Mouse (Mus musculus): ENCODE results near the gene Vangl2. TPM values are rescaled to one million over a fixed set of nuclear protein-coding genes. Genes with fewer than 3 reads are reported as not detected.

Gene Vangl2
- total and polyA plus RNA-seq, 3 experiments, result 0.39 to 3.0 TPM; not detected in 1

- H3K4me1 ChIP-seq (ENCODE audit: control insufficient read depth in 1 of 2, insufficient read depth in 2 of 2, low read length in 2 of 2), result no peaks in the 10 kb centered on the region; a peak in 1 of 4 replicates
- no peaks in the 10 kb centered on the region for H3K27me3 ChIP-seq (ENCODE audit: control insufficient read depth in 1 of 2, insufficient read depth in 2 of 2, low read length in 2 of 2)
- TF ChIP-seq HCFC1 (IDR thresholded peaks at IDR 0.05; ENCODE audit: low read depth, low read length), result no peak
- no peak overlapping the region for H3K27ac ChIP-seq (ENCODE audit: control insufficient read depth, low read depth, low read length)
- no peaks in the 10 kb centered on the region for H3K79me2 ChIP-seq (ENCODE audit: control insufficient read depth, insufficient read depth, low read length, poor library complexity)
- DNase-seq (ENCODE audit: low read depth, low spot score), result no peak
- H3K36me3 ChIP-seq (ENCODE audit: control insufficient read depth in 1 of 2, insufficient read depth in 2 of 2, low read length in 2 of 2), result no peaks in the 10 kb centered on the region
- no peak overlapping the region for H3K4me3 ChIP-seq (ENCODE audit: control insufficient read depth in 1 of 2, insufficient read depth in 1 of 2, low read depth in 2 of 2, low read length in 2 of 2)
- H3K9me3 ChIP-seq (replicated peaks; ENCODE audit: insufficient read depth, low read length), result no peaks in the 10 kb centered on the region
- H3K9ac ChIP-seq (ENCODE audit: control insufficient read depth, low read depth, low read length, poor library complexity, severe bottlenecking), result no peak overlapping the region
Observed at GRCm38 (mm10) chr1:171982170-171982569, 46.1 kb downstream of the Vangl2 start.

GRCm38 (mm10) chr1:171979969-171980730 lies 48.1 kb downstream of the Vangl2 start:
- no peaks in the 10 kb centered on the region for H3K36me3 ChIP-seq (ENCODE audit: control insufficient read depth in 1 of 2, insufficient read depth in 2 of 2, low read length in 2 of 2)
- no peaks in the 10 kb centered on the region; a peak in 1 of 4 replicates for H3K4me1 ChIP-seq (ENCODE audit: control insufficient read depth in 1 of 2, insufficient read depth in 2 of 2, low read length in 2 of 2)
- no peak for DNase-seq (ENCODE audit: low read depth, low spot score)
- no peak for TF ChIP-seq JUND (IDR thresholded peaks at IDR 0.05; ENCODE audit: low read depth, low read length)
- TF ChIP-seq RAD21 (IDR thresholded peaks at IDR 0.05; ENCODE audit: low read depth, low read length), result no peak
- TF ChIP-seq SIN3A (IDR thresholded peaks at IDR 0.05; ENCODE audit: low read length), result no peak
- no peak for TF ChIP-seq USF1 (IDR thresholded peaks at IDR 0.05; ENCODE audit: low read depth, low read length)
- no peak for TF ChIP-seq TAL1 (IDR thresholded peaks at IDR 0.05; ENCODE audit: low read length)
- no peak for TF ChIP-seq CTCF (IDR thresholded peaks at IDR 0.05 in 2 of 3, conservative IDR thresholded peaks at IDR 0.05 in 1 of 3; ENCODE audit: control insufficient read depth in 1 of 3, insufficient read depth in 1 of 3, low read depth in 2 of 3, low read length in 3 of 3, poor library complexity in 1 of 3, severe bottlenecking in 1 of 3)
- no peak for TF ChIP-seq NELFE (IDR thresholded peaks at IDR 0.05; ENCODE audit: low read depth, low read length)
- TF ChIP-seq NRF1 (IDR thresholded peaks at IDR 0.05; ENCODE audit: insufficient read depth, low read depth, low read length, poor library complexity, severe bottlenecking), result no peak
- no peak for TF ChIP-seq ELF1 (IDR thresholded peaks at IDR 0.05; ENCODE audit: low read depth, low read length)
- no peak for TF ChIP-seq MYC (IDR thresholded peaks at IDR 0.05; ENCODE audit: low read depth, low read length)
- H3K79me2 ChIP-seq (ENCODE audit: control insufficient read depth, insufficient read depth, low read length, poor library complexity), result no peaks in the 10 kb centered on the region
- H3K9me3 ChIP-seq (replicated peaks; ENCODE audit: insufficient read depth, low read length), result no peaks in the 10 kb centered on the region
- H3K9ac ChIP-seq (ENCODE audit: control insufficient read depth, low read depth, low read length, poor library complexity, severe bottlenecking), result no peak overlapping the region
- no peak overlapping the region for H3K4me3 ChIP-seq (ENCODE audit: control insufficient read depth in 1 of 2, insufficient read depth in 1 of 2, low read depth in 2 of 2, low read length in 2 of 2)
- H3K27me3 ChIP-seq (ENCODE audit: control insufficient read depth in 1 of 2, insufficient read depth in 2 of 2, low read length in 2 of 2), result no peaks in the 10 kb centered on the region
- no peak overlapping the region for H3K27ac ChIP-seq (ENCODE audit: control insufficient read depth, low read depth, low read length)

DNA sequence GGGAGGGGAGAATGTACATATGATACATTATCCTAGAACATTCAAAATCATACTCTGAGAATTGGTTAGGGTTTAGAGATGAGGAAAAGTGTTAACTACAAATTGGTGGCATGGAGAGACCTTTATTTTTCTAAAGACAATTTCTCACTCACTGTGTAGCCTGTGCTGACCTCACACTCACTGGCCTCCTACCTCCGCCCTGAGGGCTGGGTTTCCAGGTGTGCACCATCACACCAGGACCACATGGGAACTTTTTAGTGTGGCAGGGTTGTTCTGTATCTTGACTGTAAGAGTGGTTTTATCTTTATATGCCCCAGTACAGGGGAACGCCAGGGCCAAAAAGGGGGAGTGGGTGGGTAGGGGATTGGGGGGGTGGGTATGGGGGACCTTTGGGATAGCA lies 50.4 kb downstream of the Vangl2 start:
- no peaks in the 10 kb centered on the region for H3K79me2 ChIP-seq (ENCODE audit: control insufficient read depth, insufficient read depth, low read length, poor library complexity)
- DNase-seq (ENCODE audit: low read depth, low spot score), result no peak
- TF ChIP-seq POLR2AphosphoS2 (IDR thresholded peaks at IDR 0.05; ENCODE audit: low read length) (no peak), MAFK (IDR thresholded peaks at IDR 0.05; ENCODE audit: borderline replicate concordance, low read depth, low read length) (no peak), ELF1 (IDR thresholded peaks at IDR 0.05; ENCODE audit: low read depth, low read length) (no peak), MEF2A (IDR thresholded peaks at IDR 0.05; ENCODE audit: extremely low read depth, insufficient replicate concordance, low read depth, low read length, poor library complexity, severe bottlenecking) (no peak)
- H3K9me3 ChIP-seq (replicated peaks; ENCODE audit: insufficient read depth, low read length), result no peaks in the 10 kb centered on the region
- H3K27ac ChIP-seq (ENCODE audit: control insufficient read depth, low read depth, low read length), result no peak overlapping the region
- no peaks in the 10 kb centered on the region for H3K4me1 ChIP-seq (ENCODE audit: control insufficient read depth in 1 of 2, insufficient read depth in 2 of 2, low read length in 2 of 2)
- no peaks in the 10 kb centered on the region for H3K36me3 ChIP-seq (ENCODE audit: control insufficient read depth in 1 of 2, insufficient read depth in 2 of 2, low read length in 2 of 2)
- H3K4me3 ChIP-seq (ENCODE audit: control insufficient read depth in 1 of 2, insufficient read depth in 1 of 2, low read depth in 2 of 2, low read length in 2 of 2), result no peak overlapping the region
- no peak overlapping the region for H3K9ac ChIP-seq (ENCODE audit: control insufficient read depth, low read depth, low read length, poor library complexity, severe bottlenecking)
- H3K27me3 ChIP-seq (ENCODE audit: control insufficient read depth in 1 of 2, insufficient read depth in 2 of 2, low read length in 2 of 2), result no peaks in the 10 kb centered on the region
